Mouse (Mus musculus) cerebellum, adult 2 months (tissue): ENCODE data around the gene S1pr5. TPM values are rescaled to one million over a fixed set of nuclear protein-coding genes. Genes with fewer than 3 reads are reported as not detected.

Experiments
- DNase-seq, 2 experiments: peaks; one replicate each; pipeline ENCODE4 v3.0.0; 2021
- H3K27ac ChIP-seq: fragments of 200-500 bp; 2 replicates; pipeline ENCODE4 v1.5.1; 2012; ENCODE audit warnings: low read length, control low read depth, inconsistent platforms; ENCODE audit not compliant: insufficient read depth
- H3K27me3 ChIP-seq: fragments of 200-500 bp; 2 replicates; pipeline ENCODE4 v1.6.1; 2012; ENCODE audit warnings: inconsistent platforms, mild to moderate bottlenecking, low read length, moderate library complexity; ENCODE audit not compliant: control insufficient read depth, insufficient read depth
- H3K4me1 ChIP-seq: fragments of 200-500 bp; 2 replicates; pipeline ENCODE4 v1.6.1; 2011; ENCODE audit warnings: low read length; ENCODE audit not compliant: control insufficient read depth, insufficient read depth
- H3K4me3 ChIP-seq: fragments of 200-500 bp; replicated peaks from 2 replicates; pipeline ENCODE3; 2011; ENCODE audit warnings: mild to moderate bottlenecking, low read depth, low read length, control low read depth; ENCODE audit not compliant: insufficient read depth
- CTCF ChIP-seq: fragments of 200-500 bp; IDR thresholded peaks from 2 replicates; pipeline ENCODE4 v1.5.1; 2011; ENCODE audit warnings: low read depth, mild to moderate bottlenecking, control low read depth, low read length, moderate library complexity, borderline replicate concordance; ENCODE audit not compliant: insufficient read depth
- POLR2A ChIP-seq: fragments of 200-500 bp; IDR thresholded peaks from 2 replicates; pipeline ENCODE4 v1.6.1; 2011; ENCODE audit warnings: low read length, control low read depth, borderline replicate concordance; ENCODE audit not compliant: insufficient read depth
- WGBS: fragments of 180-500 bp; shearing (Covaris S2); methylation state at CpG from one replicate; pipeline ENCODE4 v1.1.7; 2018; 5-methylcytosine and 5-hydroxymethylcytosine counted together
- polyA plus RNA-seq: library from polyadenylated mRNA; depleted of rRNA; stranded (reverse); fragments of >200 nt; gene quantifications from 2 replicates; pipeline ENCODE4 v1.2.3, GENCODE M21; 2012; rRNA removed

Gene S1pr5
- polyA plus RNA-seq, 1 experiment = 44.6 TPM

GRCm38 (mm10) chr9:21194787-21195493 is 53.3 kb downstream of the S1pr5 start:
- peaks cover 7% of the 10 kb centered on the region; the same call in 1 of the 2 replicates for H3K4me1 ChIP-seq
- H3K27me3 ChIP-seq = no peaks in the 10 kb centered on the region
- no peak for DNase-seq
- TF ChIP-seq CTCF (no peak), POLR2A (no peak)
- 66% methylated on average over 4 of the region's 4 CpGs for WGBS
- no peak overlapping the region for H3K4me3 ChIP-seq
- no peak overlapping the region for H3K27ac ChIP-seq

- peaks cover 7% of the 10 kb centered on the region; the same call in 1 of the 2 replicates for H3K4me1 ChIP-seq
- WGBS = 93% methylated on average over 3 of the region's 3 CpGs
- DNase-seq = no peak
- H3K27ac ChIP-seq = no peak overlapping the region
- H3K4me3 ChIP-seq = no peak overlapping the region
- TF ChIP-seq POLR2A (no peak), CTCF (no peak)
- H3K27me3 ChIP-seq = no peaks in the 10 kb centered on the region
These were observed 54.5 kb downstream of the S1pr5 start for GRCm38 (mm10) chr9:21193786-21194185.

Other genes starting within 250 kb of the S1pr5 start
- 135 and 139 TPM in 2 replicates for gene Mrpl4, start 245.7 kb downstream of the S1pr5 start, polyA plus RNA-seq
- gene Icam1, start 232.5 kb downstream of the S1pr5 start, polyA plus RNA-seq = 1.4 and 1.6 TPM in 2 replicates
- gene Icam4, start 219.1 kb downstream of the S1pr5 start, polyA plus RNA-seq = 0.32 and 0.65 TPM in 2 replicates
- gene Icam5, start 216.4 kb downstream of the S1pr5 start, polyA plus RNA-seq = 1.6 and 2.5 TPM in 2 replicates
- 1.0 TPM in 1 of 2 replicates, not detected in the other for gene Zglp1, start 181.3 kb downstream of the S1pr5 start, polyA plus RNA-seq
- 1.8 and 2.2 TPM in 2 replicates for gene Gm49373, start 175.3 kb downstream of the S1pr5 start, polyA plus RNA-seq
- 78.0 and 83.9 TPM in 2 replicates for gene Fdx1l, start 174.8 kb downstream of the S1pr5 start, polyA plus RNA-seq
- gene Gm38431, start 156.4 kb downstream of the S1pr5 start, polyA plus RNA-seq = 2.6 and 4.1 TPM in 2 replicates
- gene Raver1, start 156.4 kb downstream of the S1pr5 start, polyA plus RNA-seq = 29.9 and 31.4 TPM in 2 replicates
- gene Tyk2, start 117.2 kb downstream of the S1pr5 start, polyA plus RNA-seq = 17.2 and 17.9 TPM in 2 replicates
- 189 and 202 TPM in 2 replicates for gene Cdc37, start 98.5 kb downstream of the S1pr5 start, polyA plus RNA-seq
- 51.2 and 57.4 TPM in 2 replicates for gene Pde4a, start 82.7 kb downstream of the S1pr5 start, polyA plus RNA-seq
- gene Keap1, start 9.1 kb downstream of the S1pr5 start, polyA plus RNA-seq = 60.5 and 63.1 TPM in 2 replicates
- 70.9 and 72.4 TPM in 2 replicates for gene Atg4d, start 16.9 kb upstream of the S1pr5 start, polyA plus RNA-seq
- gene Kri1, start 39.5 kb upstream of the S1pr5 start, polyA plus RNA-seq = 46.8 and 48.2 TPM in 2 replicates
- gene Cdkn2d, start 43.0 kb upstream of the S1pr5 start, polyA plus RNA-seq = 76.6 and 88.6 TPM in 2 replicates
- 1.6 and 1.8 TPM in 2 replicates for gene Ap1m2, start 63.9 kb upstream of the S1pr5 start, polyA plus RNA-seq
- 67.7 and 70.3 TPM in 2 replicates for gene Slc44a2, start 72.3 kb upstream of the S1pr5 start, polyA plus RNA-seq
- gene Ilf3, start 119.4 kb upstream of the S1pr5 start, polyA plus RNA-seq = 81.0 and 81.1 TPM in 2 replicates
- 37.5 and 39.5 TPM in 2 replicates for gene Qtrt1, start 163.4 kb upstream of the S1pr5 start, polyA plus RNA-seq
- gene Dnm2, start 176.5 kb upstream of the S1pr5 start, polyA plus RNA-seq = 66.9 and 68.6 TPM in 2 replicates